Mouse (Mus musculus) E14TG2a.4 (cell line): ENCODE data around the gene Atoh7.
A peak's percentile ranks its signal among the peaks of the same experiment; 100 is the strongest.

Experiments
- H3K27me3 ChIP-seq: 2 replicates; pipeline ENCODE4 v1.6.1; 2014; ENCODE audit warnings: low read length, control low read depth; ENCODE audit not compliant: insufficient read depth
- H3K36me3 ChIP-seq: 2 replicates; pipeline ENCODE4 v1.6.1; 2014; ENCODE audit warnings: low read length, control low read depth; ENCODE audit not compliant: insufficient read depth
- H3K4me1 ChIP-seq: replicated peaks from 2 replicates; pipeline ENCODE4 v1.6.1; 2014; ENCODE audit warnings: low read depth, low read length, control low read depth
- H3K4me3 ChIP-seq: replicated peaks from 2 replicates; pipeline ENCODE4 v1.5.1; 2014; ENCODE audit warnings: mild to moderate bottlenecking, low read length
- H3K9me3 ChIP-seq: 2 replicates; pipeline ENCODE4 v1.6.1; 2014; ENCODE audit warnings: low read length, control low read depth
- CTCF ChIP-seq: conservative IDR thresholded peaks from 2 replicates; pipeline ENCODE4 v1.5.1; 2014; ENCODE audit warnings: low read length
- NANOG ChIP-seq: IDR thresholded peaks from 2 replicates; pipeline ENCODE4 v1.6.1; 2014; ENCODE audit warnings: borderline replicate concordance, low read length, mixed read lengths
- POU5F1 ChIP-seq: IDR thresholded peaks from 2 replicates; pipeline ENCODE4 v1.6.1; 2014; ENCODE audit warnings: low read length, borderline replicate concordance

Atoh7 gene

GRCm38 (mm10) chr10:63115881-63116280 is 16.4 kb downstream of the Atoh7 start:
- no peaks in the 10 kb centered on the region; the same call in 1 of the 2 replicates for H3K36me3 ChIP-seq
- no peak overlapping the region for H3K4me3 ChIP-seq
- peaks cover 37% of the 10 kb centered on the region for H3K9me3 ChIP-seq
- TF ChIP-seq POU5F1 (no peak), CTCF (no peak), NANOG (no peak)
- H3K27me3 ChIP-seq: no peaks in the 10 kb centered on the region
- H3K4me1 ChIP-seq: peaks cover 10% of the 10 kb centered on the region

GRCm38 (mm10) chr10:63116376-63116775 is 16.9 kb downstream of the Atoh7 start:
- H3K36me3 ChIP-seq: no peaks in the 10 kb centered on the region; the same call in 1 of the 2 replicates

GRCm38 (mm10) chr10:63117583-63117982 is 18.1 kb downstream of the Atoh7 start:
- Histone ChIP-seq H3K36me3 (no peaks in the 10 kb centered on the region; the same call in 1 of the 2 replicates), H3K4me1 (peaks cover 21% of the 10 kb centered on the region), H3K9me3 (peaks cover 20% of the 10 kb centered on the region), H3K27me3 (no peaks in the 10 kb centered on the region), H3K4me3 (no peak overlapping the region)
- TF ChIP-seq CTCF: peak; percentile 88
- no peak for TF ChIP-seq POU5F1
- no peak for TF ChIP-seq NANOG

More at GRCm38 (mm10) chr10:63116376-63116775, 16.9 kb downstream of the Atoh7 start:
- no peak for TF ChIP-seq CTCF
- no peak for TF ChIP-seq NANOG
- TF ChIP-seq POU5F1: no peak
- H3K9me3 ChIP-seq: peaks cover 32% of the 10 kb centered on the region
- H3K4me1 ChIP-seq: peaks cover 11% of the 10 kb centered on the region
- no peaks in the 10 kb centered on the region for H3K27me3 ChIP-seq
- H3K4me3 ChIP-seq: no peak overlapping the region

DNA sequence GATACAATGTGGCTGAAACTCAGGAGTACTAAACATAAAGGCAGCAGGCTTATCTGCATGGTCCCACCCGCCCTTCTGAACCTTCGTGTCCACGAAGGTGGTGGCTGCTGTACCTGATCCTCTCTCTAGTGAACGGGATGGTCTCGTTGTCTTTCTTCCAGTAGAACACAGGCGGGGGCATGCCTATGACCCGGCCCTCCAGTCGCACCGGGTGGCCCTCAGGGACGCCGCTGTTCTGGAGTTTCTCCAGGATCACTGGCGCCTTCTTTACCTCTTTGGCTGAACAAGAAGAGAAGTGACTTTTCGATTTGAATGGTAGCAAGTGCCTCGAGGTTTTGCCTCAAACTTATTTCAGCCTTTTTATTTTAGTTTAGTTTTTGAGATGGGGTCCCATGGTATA is 20.5 kb downstream of the Atoh7 start:
- TF ChIP-seq CTCF: no peak
- TF ChIP-seq NANOG: no peak
- TF ChIP-seq POU5F1: no peak
- H3K4me1 ChIP-seq: peaks cover 26% of the 10 kb centered on the region

GRCm38 (mm10) chr10:63121961-63122360 is 22.5 kb downstream of the Atoh7 start:
- Histone ChIP-seq H3K9me3 (no peaks in the 10 kb centered on the region), H3K4me1 (peaks cover 16% of the 10 kb centered on the region), H3K4me3 (no peak overlapping the region), H3K36me3 (no peaks in the 10 kb centered on the region), H3K27me3 (no peaks in the 10 kb centered on the region)
- no peak for TF ChIP-seq POU5F1
- no peak for TF ChIP-seq NANOG
- no peak for TF ChIP-seq CTCF

More for the DNA sequence above, 20.5 kb downstream of the Atoh7 start:
- Histone ChIP-seq H3K36me3 (no peaks in the 10 kb centered on the region), H3K27me3 (no peaks in the 10 kb centered on the region), H3K9me3 (peaks cover under 1% of the 10 kb centered on the region; the same call in 1 of the 2 replicates), H3K4me3 (peak overlapping the region; percentile 20; the same call in 1 of the 2 replicates)

- TF ChIP-seq NANOG (peak; percentile 46; the same call in 1 of the 2 replicates), CTCF (no peak)
- no peaks in the 10 kb centered on the region for H3K9me3 ChIP-seq
- no peaks in the 10 kb centered on the region for H3K27me3 ChIP-seq
- H3K4me1 ChIP-seq: peaks cover 16% of the 10 kb centered on the region
- no peaks in the 10 kb centered on the region for H3K36me3 ChIP-seq
- no peak overlapping the region for H3K4me3 ChIP-seq
These were observed 23.1 kb downstream of the Atoh7 start for GRCm38 (mm10) chr10:63122516-63122915.

GRCm38 (mm10) chr10:63123141-63123540 is 23.7 kb downstream of the Atoh7 start:
- no peaks in the 10 kb centered on the region for H3K36me3 ChIP-seq
- TF ChIP-seq NANOG (no peak), POU5F1 (no peak), CTCF (no peak)
- H3K4me3 ChIP-seq: no peak overlapping the region
- H3K27me3 ChIP-seq: no peaks in the 10 kb centered on the region
- H3K4me1 ChIP-seq: peaks cover 16% of the 10 kb centered on the region
- H3K9me3 ChIP-seq: no peaks in the 10 kb centered on the region

- TF ChIP-seq POU5F1 (no peak), NANOG (no peak), CTCF (no peak)
- Histone ChIP-seq H3K9me3 (no peaks in the 10 kb centered on the region), H3K27me3 (no peaks in the 10 kb centered on the region)
These were observed 24.6 kb downstream of the Atoh7 start for GRCm38 (mm10) chr10:63124016-63124415.

GRCm38 (mm10) chr10:63125343-63125742 is 25.9 kb downstream of the Atoh7 start:
- H3K4me3 ChIP-seq: no peak overlapping the region
- H3K27me3 ChIP-seq: no peaks in the 10 kb centered on the region
- H3K9me3 ChIP-seq: no peaks in the 10 kb centered on the region
- H3K36me3 ChIP-seq: no peaks in the 10 kb centered on the region
- TF ChIP-seq NANOG: no peak
- TF ChIP-seq CTCF: peak; percentile 46
- H3K4me1 ChIP-seq: peaks cover 16% of the 10 kb centered on the region

More at GRCm38 (mm10) chr10:63124016-63124415, 24.6 kb downstream of the Atoh7 start:
- H3K4me3 ChIP-seq: no peak overlapping the region
- H3K36me3 ChIP-seq: no peaks in the 10 kb centered on the region
- H3K4me1 ChIP-seq: peaks cover 16% of the 10 kb centered on the region

DNA sequence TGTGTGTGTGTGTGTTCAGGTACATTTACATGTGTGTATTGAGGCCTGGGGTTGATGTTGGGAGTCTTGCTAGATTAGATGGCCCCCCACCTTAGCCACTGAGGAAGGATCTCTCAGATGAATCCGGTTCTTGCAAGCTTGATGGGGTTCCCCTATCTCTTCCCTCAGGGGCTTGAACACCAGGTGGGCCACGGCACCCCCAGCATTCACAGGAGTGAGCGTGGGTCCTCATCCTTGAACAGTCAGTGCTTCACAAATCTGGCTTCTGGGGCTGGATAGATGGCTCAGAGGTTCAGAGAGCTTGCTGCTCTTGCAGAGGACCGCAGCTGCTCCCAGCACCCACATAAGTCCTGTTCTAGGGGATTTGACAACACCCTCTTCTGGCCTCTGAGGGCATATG is 26.7 kb downstream of the Atoh7 start:
- peaks cover 16% of the 10 kb centered on the region for H3K4me1 ChIP-seq
- H3K9me3 ChIP-seq: no peaks in the 10 kb centered on the region
- H3K27me3 ChIP-seq: no peaks in the 10 kb centered on the region
- no peak overlapping the region for H3K4me3 ChIP-seq
- no peaks in the 10 kb centered on the region for H3K36me3 ChIP-seq
- TF ChIP-seq CTCF (no peak), POU5F1 (no peak), NANOG (no peak)
